Mouse (Mus musculus): ENCODE results near the gene Atxn7l1.

Gene Atxn7l1

GRCm38 (mm10) chr12:33147497-33148267 is at the start of gene Atxn7l1:
Gene Atxn7l1, plus strand, starts transcription at chr12:33147693.
- DNase-seq (ENCODE audit: low read depth, low spot score): peak; percentile 91

GRCm38 (mm10) chr12:33101627-33102026 is 45.9 kb upstream of the Atxn7l1 start:
- no peak for DNase-seq (ENCODE audit: low read depth, low spot score)

- no peak for DNase-seq (ENCODE audit: low read depth, low spot score)
Measured at GRCm38 (mm10) chr12:33102342-33103115, 45.0 kb upstream of the Atxn7l1 start.

- DNase-seq (ENCODE audit: low read depth, low spot score): no peak
Measured at GRCm38 (mm10) chr12:33105724-33106123, 41.8 kb upstream of the Atxn7l1 start.

- DNase-seq (ENCODE audit: low read depth, low spot score): no peak
Measured at GRCm38 (mm10) chr12:33106438-33107167, 40.9 kb upstream of the Atxn7l1 start.

- DNase-seq (ENCODE audit: low read depth, low spot score): peak; percentile 46
Measured at GRCm38 (mm10) chr12:33109531-33109930, 38.0 kb upstream of the Atxn7l1 start.

- DNase-seq (ENCODE audit: low read depth, low spot score): no peak
Measured at GRCm38 (mm10) chr12:33110894-33111471, 36.5 kb upstream of the Atxn7l1 start.

- peak; percentile 74 for DNase-seq (ENCODE audit: low read depth, low spot score)
Measured at GRCm38 (mm10) chr12:33118624-33119301, 28.7 kb upstream of the Atxn7l1 start.

GRCm38 (mm10) chr12:33125594-33126227 is 21.8 kb upstream of the Atxn7l1 start:
- no peak for DNase-seq (ENCODE audit: low read depth, low spot score)

- DNase-seq (ENCODE audit: low read depth, low spot score): no peak
Measured at GRCm38 (mm10) chr12:33126243-33126642, 21.2 kb upstream of the Atxn7l1 start.

- DNase-seq (ENCODE audit: low read depth, low spot score): peak; percentile 13
Measured at GRCm38 (mm10) chr12:33128121-33128520, 19.4 kb upstream of the Atxn7l1 start.

GRCm38 (mm10) chr12:33128702-33129101 is 18.8 kb upstream of the Atxn7l1 start:
- DNase-seq (ENCODE audit: low read depth, low spot score): no peak

GRCm38 (mm10) chr12:33129410-33129809 is 18.1 kb upstream of the Atxn7l1 start:
- DNase-seq (ENCODE audit: low read depth, low spot score): no peak

GRCm38 (mm10) chr12:33130401-33130800 is 17.1 kb upstream of the Atxn7l1 start:
- no peak for DNase-seq (ENCODE audit: low read depth, low spot score)

GRCm38 (mm10) chr12:33131796-33132195 is 15.7 kb upstream of the Atxn7l1 start:
- DNase-seq (ENCODE audit: low read depth, low spot score): no peak

- peak; percentile 29 for DNase-seq (ENCODE audit: low read depth, low spot score)
Measured at GRCm38 (mm10) chr12:33137857-33138256, 9.6 kb upstream of the Atxn7l1 start.

GRCm38 (mm10) chr12:33139083-33139482 is 8.4 kb upstream of the Atxn7l1 start:
- DNase-seq (ENCODE audit: low read depth, low spot score): no peak

GRCm38 (mm10) chr12:33144456-33144855 is 3.0 kb upstream of the Atxn7l1 start:
- no peak for DNase-seq (ENCODE audit: low read depth, low spot score)

GRCm38 (mm10) chr12:33146622-33147433 is 665 bp upstream of the Atxn7l1 start:
- no peak for DNase-seq (ENCODE audit: low read depth, low spot score)
